Comparison of ENCODE assay signal across 20 mouse cellular contexts in genomic region chr15:97945656-97946315, GRCm38 (mm10). TPM values are rescaled to one million over a fixed set of nuclear protein-coding genes. Genes with fewer than 3 reads are reported as not detected.
DNase-seq lines count a peak whose midpoint lies in the region; ATAC-seq and TF ChIP-seq lines count a peak whose summit lies in the region.
"Had no signal": no experiment of that assay in that cellular context is flagged by ENCODE, and none has a peak within 500 bp of the region (broad histone marks: within the 10 kb centered on the region; RNA-seq: fewer than 3 reads in every experiment).

No protein-coding gene starts in this region.

- no peak for TF ChIP-seq CTCF in left cerebral cortex, adult 2 months (IDR thresholded peaks at IDR 0.05)

- no peak overlapping the region for H3K4me2 ChIP-seq in heart, embryonic 12.5 days
- no peak overlapping the region for H3K4me2 ChIP-seq in intestine, embryonic 15.5 days (replicated peaks)
- H3K4me2 ChIP-seq: forebrain, embryonic 13.5 days; hindbrain, embryonic 14.5 days; limb, embryonic 12.5 days; liver, embryonic 12.5 days had no signal

- no peak overlapping the region for H3K4me3 ChIP-seq in heart, embryonic 12.5 days
- H3K4me3 ChIP-seq in intestine, embryonic 15.5 days (replicated peaks) = no peak overlapping the region
- no peak overlapping the region for H3K4me3 ChIP-seq in left cerebral cortex, adult 2 months
- H3K4me3 ChIP-seq: forebrain, embryonic 13.5 days; heart, adult 2 months; limb, embryonic 12.5 days; liver, embryonic 12.5 days had no signal

- H3K27me3 ChIP-seq in heart, embryonic 12.5 days (replicated peaks) = peaks cover 29% of the 10 kb centered on the region
- no peaks in the 10 kb centered on the region for H3K27me3 ChIP-seq in intestine, embryonic 15.5 days (replicated peaks)
- H3K27me3 ChIP-seq: forebrain, embryonic 13.5 days; limb, embryonic 12.5 days had no signal

- H3K9me3 ChIP-seq in heart, embryonic 12.5 days (replicated peaks) = no peaks in the 10 kb centered on the region
- H3K9me3 ChIP-seq in intestine, embryonic 15.5 days = no peaks in the 10 kb centered on the region
- H3K9me3 ChIP-seq: forebrain, embryonic 13.5 days; limb, embryonic 12.5 days; liver, embryonic 12.5 days had no signal

- no peaks in the 10 kb centered on the region for H3K4me1 ChIP-seq in heart, embryonic 12.5 days (replicated peaks)
- H3K4me1 ChIP-seq in intestine, embryonic 15.5 days (replicated peaks) = peaks cover 11% of the 10 kb centered on the region
- H3K4me1 ChIP-seq: forebrain, embryonic 13.5 days; liver, embryonic 12.5 days had no signal

- H3K27ac ChIP-seq in heart, embryonic 12.5 days (ENCODE audit: poor library complexity, severe bottlenecking) = no peak overlapping the region
- H3K27ac ChIP-seq in intestine, embryonic 15.5 days = no peak overlapping the region
- no peak overlapping the region for H3K27ac ChIP-seq in left cerebral cortex, adult 2 months
- H3K27ac ChIP-seq: forebrain, embryonic 13.5 days; heart, adult 2 months; hindbrain, embryonic 14.5 days; limb, embryonic 12.5 days; liver, embryonic 12.5 days had no signal

- H3K36me3 ChIP-seq in heart, embryonic 12.5 days = no peaks in the 10 kb centered on the region
- no peaks in the 10 kb centered on the region for H3K36me3 ChIP-seq in intestine, embryonic 15.5 days
- H3K36me3 ChIP-seq: limb, embryonic 12.5 days; liver, embryonic 12.5 days had no signal

- no peak overlapping the region for H3K9ac ChIP-seq in heart, embryonic 12.5 days
- no peak overlapping the region for H3K9ac ChIP-seq in intestine, embryonic 15.5 days
- H3K9ac ChIP-seq: forebrain, embryonic 13.5 days; hindbrain, embryonic 14.5 days; limb, embryonic 12.5 days; liver, embryonic 12.5 days had no signal

- 0 out of 2 replicates have a peak, but pooled peaks have one; percentile 33 for ATAC-seq in heart, embryonic 12.5 days (ENCODE audit: insufficient number of reproducible peaks, low FRiP score)
- ATAC-seq in intestine, embryonic 15.5 days = peak; percentile 57
- ATAC-seq: forebrain, embryonic 13.5 days; liver, embryonic 12.5 days had no signal

- WGBS in heart, embryonic 12.5 days = 71% methylated on average over 10 of the region's 11 CpGs
- 60% methylated on average over 11 of the region's 11 CpGs for WGBS in intestine, embryonic 15.5 days

- no peak for DNase-seq in heart, postnatal 4 days
- DNase-seq in kidney, adult 8-10 months = peak; percentile 65 to 68
- DNase-seq in kidney, postnatal 25 days = peak; percentile 44 to 91
- no peak for DNase-seq in right cerebral cortex, postnatal 14 days
- no peak for DNase-seq in left cerebral cortex, adult 2 months (ENCODE audit: extremely low spot score in 1 of 2, low spot score in 2 of 2)
- DNase-seq: adrenal gland, postnatal 25 days; B cell, adult 2 months; cerebellum, adult 11 months; cerebellum, postnatal 14 days; heart, adult 2 months; lung, adult 2 months; thymus, adult 2 months had no signal

- intact Hi-C loops in left cerebral cortex, adult 2 months (cut with DNase I) = no loop called here

RNA-seq across cellular contexts. Expression of gene Tmem106c, which starts 18.2 kb away (rescaled TPM):
- polyA plus RNA-seq in heart, embryonic 12.5 days (2016; fragmentation: Nextera tagmentation; extraction: Ambion mirVana) = 28.5 and 32.2 TPM in 2 replicates
- 10 to 100 TPM; 20.5 to 20.6 TPM for total RNA-seq in heart, postnatal 4 days (2021)
- 39.3 and 44.4 TPM in 2 replicates for polyA plus RNA-seq in intestine, embryonic 15.5 days (2015; fragmentation: Nextera tagmentation; extraction: Ambion mirVana)
- total RNA-seq in left cerebral cortex, adult 2 months (2021) = 10 to 100 TPM; 26.6 to 31.7 TPM

RNA-seq across cellular contexts. Expression of gene Vdr, which starts 35.4 kb away (rescaled TPM):
- polyA plus RNA-seq in heart, embryonic 12.5 days (2016; fragmentation: Nextera tagmentation; extraction: Ambion mirVana) = 1.4 and 1.6 TPM in 2 replicates
- 1 to 10 TPM; 2.8 to 3.0 TPM for total RNA-seq in heart, postnatal 4 days (2021)
- 1.5 and 2.2 TPM in 2 replicates for polyA plus RNA-seq in intestine, embryonic 15.5 days (2015; fragmentation: Nextera tagmentation; extraction: Ambion mirVana)
- total RNA-seq in left cerebral cortex, adult 2 months (2021) = under 1 TPM; 0.32 to 0.79 TPM
- polyA plus RNA-seq: forebrain, embryonic 13.5 days had no signal

RNA-seq across cellular contexts. Expression of gene Col2a1, which starts 58.7 kb away (rescaled TPM):
- polyA plus RNA-seq in heart, embryonic 12.5 days (2016; fragmentation: Nextera tagmentation; extraction: Ambion mirVana) = 78.0 and 78.9 TPM in 2 replicates
- 1 to 10 TPM; 1.1 to 1.3 TPM for total RNA-seq in heart, postnatal 4 days (2021)
- polyA plus RNA-seq in intestine, embryonic 15.5 days (2015; fragmentation: Nextera tagmentation; extraction: Ambion mirVana) = 2.0 and 2.7 TPM in 2 replicates
- under 1 TPM; 0.61 to 0.63 TPM for total RNA-seq in left cerebral cortex, adult 2 months (2021)
- total RNA-seq: adrenal gland, postnatal 25 days; megakaryocyte-erythroid progenitor cell, adult 5-6 weeks had no signal
- polyA plus RNA-seq: large intestine, adult 2 months had no signal

Comparison
In these comparisons a context has a peak if more than half of its experiments do, and no peak if none do; other contexts are left out.
1. DNase-seq: peak in kidney, adult 8-10 months (2 of 2) and kidney, postnatal 25 days (2 of 2); none in heart, postnatal 4 days (single experiment), right cerebral cortex, postnatal 14 days (single experiment) and left cerebral cortex, adult 2 months (0 of 2).